Mouse (Mus musculus): Measurements from ENCODE around the gene Hmcn2. TPM values are rescaled to one million over a fixed set of nuclear protein-coding genes. Genes with fewer than 3 reads are reported as not detected.

Gene Hmcn2
- total RNA-seq, 1 experiment from 2014 or later = not detected

GRCm38 (mm10) chr2:31472406-31473065 lies 158.3 kb downstream of the Hmcn2 start:
- no peak for ATAC-seq (replicated peaks; ENCODE audit: low read depth, poor library complexity, severe bottlenecking)

- no peak for ATAC-seq (replicated peaks; ENCODE audit: low read depth, poor library complexity, severe bottlenecking)
Measured at GRCm38 (mm10) chr2:31473941-31474340, 159.7 kb downstream of the Hmcn2 start.

GRCm38 (mm10) chr2:31474686-31475085 lies 160.5 kb downstream of the Hmcn2 start:
- no peak for ATAC-seq (replicated peaks; ENCODE audit: low read depth, poor library complexity, severe bottlenecking)

- no peak for ATAC-seq (replicated peaks; ENCODE audit: low read depth, poor library complexity, severe bottlenecking)
Measured at GRCm38 (mm10) chr2:31476107-31476820, 162.0 kb downstream of the Hmcn2 start.

- no peak for ATAC-seq (replicated peaks; ENCODE audit: low read depth, poor library complexity, severe bottlenecking)
Measured at GRCm38 (mm10) chr2:31477234-31478161, 163.3 kb downstream of the Hmcn2 start.

- peak; percentile 97 for ATAC-seq (replicated peaks; ENCODE audit: low read depth, poor library complexity, severe bottlenecking)
Measured at GRCm38 (mm10) chr2:31482914-31483575, 168.8 kb downstream of the Hmcn2 start.

GRCm38 (mm10) chr2:31484187-31484586 lies 170.0 kb downstream of the Hmcn2 start:
- ATAC-seq (replicated peaks; ENCODE audit: low read depth, poor library complexity, severe bottlenecking) = 0 out of 2 replicates have a peak, but pooled peaks have one; percentile 31

GRCm38 (mm10) chr2:31489166-31489565 lies 175.0 kb downstream of the Hmcn2 start:
- ATAC-seq (replicated peaks; ENCODE audit: low read depth, poor library complexity, severe bottlenecking) = no peak

- no peak for ATAC-seq (replicated peaks; ENCODE audit: low read depth, poor library complexity, severe bottlenecking)
Measured at GRCm38 (mm10) chr2:31490556-31490955, 176.3 kb downstream of the Hmcn2 start.

GRCm38 (mm10) chr2:31492308-31492707 lies 178.1 kb downstream of the Hmcn2 start:
- no peak for ATAC-seq (replicated peaks; ENCODE audit: low read depth, poor library complexity, severe bottlenecking)

- no peak for ATAC-seq (replicated peaks; ENCODE audit: low read depth, poor library complexity, severe bottlenecking)
Measured at GRCm38 (mm10) chr2:31493243-31493642, 179.0 kb downstream of the Hmcn2 start.

GRCm38 (mm10) chr2:31494315-31494714 lies 180.1 kb downstream of the Hmcn2 start:
- no peak for ATAC-seq (replicated peaks; ENCODE audit: low read depth, poor library complexity, severe bottlenecking)

GRCm38 (mm10) chr2:31495046-31495476 lies 180.8 kb downstream of the Hmcn2 start:
- no peak for ATAC-seq (replicated peaks; ENCODE audit: low read depth, poor library complexity, severe bottlenecking)

- no peak for ATAC-seq (replicated peaks; ENCODE audit: low read depth, poor library complexity, severe bottlenecking)
Measured at GRCm38 (mm10) chr2:31496141-31496540, 181.9 kb downstream of the Hmcn2 start.

- no peak for ATAC-seq (replicated peaks; ENCODE audit: low read depth, poor library complexity, severe bottlenecking)
Measured at GRCm38 (mm10) chr2:31497113-31497512, 182.9 kb downstream of the Hmcn2 start.

- ATAC-seq (replicated peaks; ENCODE audit: low read depth, poor library complexity, severe bottlenecking) = no peak
Measured at GRCm38 (mm10) chr2:31497635-31498034, 183.4 kb downstream of the Hmcn2 start.

- ATAC-seq (replicated peaks; ENCODE audit: low read depth, poor library complexity, severe bottlenecking) = no peak
Measured at GRCm38 (mm10) chr2:31499327-31500291, 185.4 kb downstream of the Hmcn2 start.

- no peak for ATAC-seq (replicated peaks; ENCODE audit: low read depth, poor library complexity, severe bottlenecking)
Measured at GRCm38 (mm10) chr2:31500292-31501204, 186.3 kb downstream of the Hmcn2 start.

All from common myeloid progenitor, adult 5-6 weeks (primary cell).